Mouse (Mus musculus) small intestine, adult 2 months (tissue): Measurements from ENCODE around the gene Sfrp5. TPM values are rescaled to one million over a fixed set of nuclear protein-coding genes. Genes with fewer than 3 reads are reported as not detected.

ENCODE experiments used
- H3K27ac ChIP-seq: fragments of 200-500 bp; 2 replicates; pipeline ENCODE4 v1.5.1; 2012; ENCODE audit warnings: low read depth, low read length, control low read depth, inconsistent platforms; ENCODE audit not compliant: insufficient read depth
- H3K27me3 ChIP-seq: fragments of 200-500 bp; 2 replicates; pipeline ENCODE4 v1.6.1; 2012; ENCODE audit warnings: mild to moderate bottlenecking, moderate library complexity, low read length, inconsistent platforms; ENCODE audit not compliant: control insufficient read depth, insufficient read depth
- H3K36me3 ChIP-seq: fragments of 200-500 bp; 2 replicates; pipeline ENCODE4 v1.6.1; 2012; ENCODE audit warnings: mild to moderate bottlenecking, low read length, control low read depth, inconsistent platforms; ENCODE audit not compliant: control insufficient read depth, insufficient read depth
- H3K4me1 ChIP-seq: fragments of 200-500 bp; 2 replicates; pipeline ENCODE4 v1.6.1; 2012; ENCODE audit warnings: low read length, inconsistent platforms, mixed read lengths; ENCODE audit not compliant: control insufficient read depth, insufficient read depth, insufficient read length
- H3K4me3 ChIP-seq: fragments of 200-500 bp; 2 replicates; pipeline ENCODE4 v1.5.1; 2012; ENCODE audit warnings: low read depth, mild to moderate bottlenecking, control low read depth, inconsistent platforms, low read length, moderate library complexity
- CTCF ChIP-seq: fragments of 200-500 bp; IDR thresholded peaks from 2 replicates; pipeline ENCODE4 v1.5.1; 2012; ENCODE audit warnings: low read depth, mild to moderate bottlenecking, control low read depth, inconsistent platforms, low read length, moderate library complexity, mixed read lengths; ENCODE audit not compliant: insufficient replicate concordance, insufficient read length; ENCODE audit errors: extremely low read depth
- POLR2A ChIP-seq: fragments of 200-500 bp; IDR thresholded peaks from 2 replicates; pipeline ENCODE4 v1.6.1; 2012; ENCODE audit warnings: low read depth, mild to moderate bottlenecking, control low read depth, inconsistent platforms, low read length, moderate library complexity
- WGBS: fragments of 180-500 bp; shearing (Covaris S2); methylation state at CpG from one replicate; pipeline ENCODE4 v1.1.7; 2018; 5-methylcytosine and 5-hydroxymethylcytosine counted together
- polyA plus RNA-seq: library from polyadenylated mRNA; depleted of rRNA; stranded (reverse); fragments of >200 nt; gene quantifications from 2 replicates; pipeline ENCODE4 v1.2.3, GENCODE M21; 2012

Gene Sfrp5
- polyA plus RNA-seq, 1 experiment: 7.3 TPM

DNA sequence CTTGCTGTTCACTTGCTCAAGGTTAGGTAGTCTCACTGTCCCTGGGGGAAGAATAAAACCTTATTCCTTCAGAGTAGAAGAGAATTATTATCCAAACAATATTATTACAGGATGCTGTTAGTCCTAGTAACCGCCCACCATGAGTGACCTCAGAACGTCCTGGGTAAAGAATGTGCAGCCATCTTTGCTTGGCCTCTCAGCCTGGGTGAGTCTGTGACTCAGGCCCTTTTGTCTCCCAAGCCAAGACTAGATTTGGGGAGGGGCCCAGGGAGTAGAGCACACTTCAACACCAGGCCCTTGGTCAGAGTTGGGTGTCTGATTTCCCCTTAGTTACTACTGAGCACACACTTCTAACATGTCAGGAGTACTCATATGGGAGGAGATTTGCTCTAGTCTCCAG is 12.5 kb upstream of the Sfrp5 start:
- WGBS: 43% methylated on average over 2 of the region's 2 CpGs
- no peak overlapping the region for H3K4me3 ChIP-seq

DNA sequence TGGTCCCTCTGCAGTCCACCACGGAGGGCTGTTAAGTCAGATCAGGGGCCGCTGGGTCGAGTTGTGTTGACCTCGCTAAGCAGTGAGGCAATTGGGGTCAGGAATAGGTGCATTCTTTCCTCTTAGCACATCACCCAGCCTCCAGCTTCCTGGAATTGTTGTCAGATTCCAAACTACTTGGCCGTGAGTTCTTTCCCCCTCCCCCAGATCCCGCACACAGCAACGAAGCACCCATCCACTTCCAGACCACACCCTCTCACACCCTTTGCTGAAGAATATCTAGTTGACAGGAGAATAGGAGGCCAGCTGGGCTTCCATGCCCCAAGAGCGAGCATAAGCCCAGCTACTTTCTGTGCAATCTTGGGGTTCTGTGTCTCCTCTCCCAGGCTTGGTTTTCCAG is 9.9 kb upstream of the Sfrp5 start:
- Histone ChIP-seq H3K4me1 (peaks cover 18% of the 10 kb centered on the region), H3K4me3 (no peak overlapping the region), H3K36me3 (no peaks in the 10 kb centered on the region), H3K27me3 (peaks cover 2% of the 10 kb centered on the region; the same call in 1 of the 2 replicates), H3K27ac (no peak overlapping the region)
- 38% methylated on average over 8 of the region's 8 CpGs for WGBS
- TF ChIP-seq POLR2A (no peak), CTCF (no peak)

More for the DNA sequence above, 12.5 kb upstream of the Sfrp5 start:
- TF ChIP-seq CTCF (no peak), POLR2A (no peak)
- Histone ChIP-seq H3K4me1 (peaks cover 17% of the 10 kb centered on the region), H3K27ac (no peak overlapping the region), H3K27me3 (peaks cover 2% of the 10 kb centered on the region; the same call in 1 of the 2 replicates), H3K36me3 (no peaks in the 10 kb centered on the region)

DNA sequence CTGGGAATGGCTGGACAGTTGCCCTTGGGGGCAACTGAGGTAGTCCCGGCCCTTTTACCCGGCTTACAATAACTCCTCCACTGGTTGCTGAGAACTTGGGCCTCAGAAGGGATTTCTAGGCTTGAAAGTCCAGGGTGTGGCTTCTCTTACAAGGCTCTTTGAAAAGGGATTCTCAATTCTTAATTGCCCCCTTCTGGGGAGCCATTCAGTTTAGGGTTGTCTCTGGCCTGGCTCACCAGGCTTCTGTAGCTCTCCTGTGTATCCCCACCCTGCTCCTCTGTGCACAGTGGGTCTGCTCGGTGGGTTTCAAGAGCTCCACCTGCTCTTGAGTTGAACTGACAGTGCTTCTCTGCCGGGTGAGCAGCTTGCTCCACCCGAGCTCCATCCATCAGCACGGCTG is 7.9 kb upstream of the Sfrp5 start:
- H3K27me3 ChIP-seq: peaks cover 2% of the 10 kb centered on the region; the same call in 1 of the 2 replicates
- H3K4me1 ChIP-seq: peaks cover 8% of the 10 kb centered on the region; the same call in 1 of the 2 replicates
- WGBS: 21% methylated on average over 6 of the region's 6 CpGs
- TF ChIP-seq POLR2A: no peak
- no peak for TF ChIP-seq CTCF
- no peaks in the 10 kb centered on the region for H3K36me3 ChIP-seq
- no peak overlapping the region for H3K4me3 ChIP-seq
- H3K27ac ChIP-seq: no peak overlapping the region

DNA sequence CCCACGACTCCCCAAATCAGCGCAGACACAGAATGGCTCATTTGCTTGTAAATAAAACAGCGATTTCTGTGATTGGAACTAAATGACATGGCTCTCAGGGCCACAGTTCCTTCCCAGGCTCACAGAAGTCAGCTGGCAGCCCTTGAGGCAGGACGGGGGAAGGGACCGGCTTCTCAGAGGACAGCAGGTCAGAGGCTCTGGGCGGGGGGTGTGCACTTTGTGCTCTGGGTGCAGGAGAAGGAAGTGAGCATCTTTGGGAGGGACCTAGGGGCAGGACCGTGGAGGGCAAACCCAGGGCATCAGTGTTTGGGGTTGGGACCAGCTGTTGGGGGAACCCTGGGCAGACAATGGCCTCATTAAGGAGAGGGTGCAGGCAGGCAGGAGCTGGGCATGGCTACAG is 7.4 kb upstream of the Sfrp5 start:
- H3K4me3 ChIP-seq: no peak overlapping the region

DNA sequence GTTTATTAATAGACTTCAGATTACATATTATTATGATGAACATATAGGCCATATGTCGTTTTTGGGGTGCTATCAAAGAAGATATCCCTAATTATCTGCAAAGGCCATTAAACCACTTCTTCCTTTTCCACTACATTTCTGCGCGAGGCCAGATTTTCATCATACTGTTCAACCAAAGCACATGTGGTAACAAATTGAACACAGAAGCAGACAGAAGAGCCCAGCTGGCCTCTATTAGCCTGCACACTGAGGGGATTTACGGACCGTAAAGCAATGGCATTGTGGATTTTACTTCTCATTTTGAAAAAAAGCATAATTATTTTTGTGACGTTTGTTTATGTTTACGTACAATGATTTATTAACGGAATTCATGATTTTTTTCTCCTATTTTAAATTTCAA is 3.1 kb upstream of the Sfrp5 start:
- H3K36me3 ChIP-seq: no peaks in the 10 kb centered on the region
- H3K27ac ChIP-seq: no peak overlapping the region
- WGBS: 78% methylated on average over 8 of the region's 8 CpGs
- H3K4me1 ChIP-seq: peaks cover 17% of the 10 kb centered on the region
- no peak overlapping the region for H3K4me3 ChIP-seq
- H3K27me3 ChIP-seq: peaks cover 16% of the 10 kb centered on the region
- TF ChIP-seq POLR2A (no peak), CTCF (no peak)

More for the DNA sequence above, 7.4 kb upstream of the Sfrp5 start:
- Histone ChIP-seq H3K27me3 (peaks cover 2% of the 10 kb centered on the region; the same call in 1 of the 2 replicates), H3K27ac (no peak overlapping the region), H3K36me3 (no peaks in the 10 kb centered on the region), H3K4me1 (peaks cover 7% of the 10 kb centered on the region; the same call in 1 of the 2 replicates)
- WGBS: 17% methylated on average over 7 of the region's 7 CpGs
- TF ChIP-seq POLR2A: no peak
- TF ChIP-seq CTCF: no peak

DNA sequence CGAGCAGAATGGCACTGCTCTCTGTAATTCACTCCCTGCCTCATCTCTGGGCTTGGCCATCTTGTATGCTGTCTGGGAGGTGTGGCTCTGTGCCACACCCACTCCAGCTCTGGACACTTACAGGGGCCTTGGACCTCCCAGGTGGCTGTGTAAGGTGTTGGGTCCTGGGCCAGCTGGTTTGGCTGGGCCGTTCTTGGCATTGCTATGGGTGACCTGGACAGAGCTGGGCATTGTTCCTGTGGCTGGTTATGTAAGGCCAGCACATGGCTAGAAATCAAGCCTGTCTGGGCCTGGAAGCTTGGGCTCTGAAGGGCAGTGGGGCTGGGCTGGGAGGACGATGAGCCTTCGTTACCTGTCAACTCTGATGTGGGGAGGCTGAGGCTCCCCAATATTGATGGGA is 2.3 kb upstream of the Sfrp5 start:
- Histone ChIP-seq H3K4me1 (peaks cover 11% of the 10 kb centered on the region), H3K27me3 (peaks cover 16% of the 10 kb centered on the region), H3K4me3 (no peak overlapping the region), H3K27ac (no peak overlapping the region), H3K36me3 (no peaks in the 10 kb centered on the region)
- WGBS: 25% methylated on average over 4 of the region's 4 CpGs
- TF ChIP-seq CTCF: no peak
- TF ChIP-seq POLR2A: no peak

DNA sequence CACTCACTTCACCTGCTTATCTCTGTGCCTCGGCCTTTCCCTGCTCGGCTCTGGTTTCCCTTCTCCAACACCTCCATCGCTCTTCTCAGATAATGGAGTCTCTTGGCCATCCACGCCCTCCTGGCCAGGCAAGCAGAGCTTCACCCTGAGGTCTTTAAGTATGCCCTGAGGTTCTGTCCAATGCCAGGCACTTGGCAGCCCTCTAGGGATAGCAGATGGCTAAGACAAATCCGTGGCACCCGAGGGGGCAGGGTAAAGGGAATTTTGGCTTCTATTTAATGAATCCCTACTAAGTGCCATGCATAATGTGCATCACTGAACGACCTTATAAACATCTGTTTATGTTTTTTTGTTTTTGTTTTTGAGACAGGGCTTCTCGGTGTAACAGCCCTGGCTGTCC is 415 bp upstream of the Sfrp5 start:
- TF ChIP-seq CTCF: no peak
- no peak for TF ChIP-seq POLR2A
- Histone ChIP-seq H3K27me3 (peaks cover 16% of the 10 kb centered on the region), H3K4me1 (peaks cover 14% of the 10 kb centered on the region), H3K4me3 (peak overlapping the region; percentile 41; the same call in 1 of the 2 replicates), H3K27ac (no peak overlapping the region), H3K36me3 (no peaks in the 10 kb centered on the region)
- WGBS: 27% methylated on average over 8 of the region's 8 CpGs
